Mouse (Mus musculus) midbrain, embryonic 13.5 days (tissue): ENCODE results near the gene Gm12845. TPM values are rescaled to one million over a fixed set of nuclear protein-coding genes. Genes with fewer than 3 reads are reported as not detected.
"Not testable (repeated sequence)": the region's sequence is repeated elsewhere in the genome, so short reads cannot be mapped to it uniquely, and the experiment has no call there.

Source experiments
- ATAC-seq: fragments of 200-750 bp; cut with Nextera tagmentation; 2 replicates; pipeline ENCODE4 v1.8.0; 2017; ENCODE audit warnings: mild to moderate bottlenecking, moderate TSS enrichment, moderate library complexity
- H3K27ac ChIP-seq: fragments of 300-500 bp; sonication (generic); 2 replicates; pipeline ENCODE4 v1.5.1; 2015; ENCODE audit warnings: inconsistent platforms, mild to moderate bottlenecking, moderate library complexity
- H3K27me3 ChIP-seq: fragments of 300-500 bp; sonication (generic); 2 replicates; pipeline ENCODE4 v1.6.1; 2015; ENCODE audit warnings: mild to moderate bottlenecking, inconsistent platforms
- H3K36me3 ChIP-seq: fragments of 300-500 bp; sonication (generic); 2 replicates; pipeline ENCODE4 v1.6.1; 2015; ENCODE audit warnings: mild to moderate bottlenecking, inconsistent platforms
- H3K4me1 ChIP-seq: fragments of 300-500 bp; sonication (generic); replicated peaks from 2 replicates; pipeline ENCODE4 v1.6.1; 2015; ENCODE audit warnings: inconsistent platforms
- H3K4me2 ChIP-seq: fragments of 300-500 bp; sonication (generic); replicated peaks from 2 replicates; pipeline ENCODE4 v1.6.1; 2015; ENCODE audit warnings: moderate library complexity, mild to moderate bottlenecking, inconsistent platforms
- H3K4me3 ChIP-seq: fragments of 300-500 bp; sonication (generic); replicated peaks from 2 replicates; pipeline ENCODE4 v1.5.1; 2015; ENCODE audit warnings: mild to moderate bottlenecking, inconsistent platforms
- H3K9ac ChIP-seq: fragments of 300-500 bp; sonication (generic); replicated peaks from 2 replicates; pipeline ENCODE4 v1.6.1; 2015; ENCODE audit warnings: mild to moderate bottlenecking, inconsistent platforms
- H3K9me3 ChIP-seq: fragments of 300-500 bp; sonication (generic); 2 replicates; pipeline ENCODE4 v1.6.1; 2016; ENCODE audit warnings: mild to moderate bottlenecking, inconsistent platforms
- WGBS: fragments of 180-500 bp; shearing (Covaris S2); methylation state at CpG from one replicate; pipeline ENCODE4 v1.1.7; 2015; 5-methylcytosine and 5-hydroxymethylcytosine counted together
- polyA plus RNA-seq: library from polyadenylated mRNA; unstranded; fragments of >200 nt; fragmentation: Nextera tagmentation; extraction: Ambion mirVana; gene quantifications from 2 replicates; pipeline ENCODE4 v1.2.1, GENCODE M21; 2015

Gm12845 gene
- polyA plus RNA-seq, 1 experiment from 2014 or later = not detected

DNA sequence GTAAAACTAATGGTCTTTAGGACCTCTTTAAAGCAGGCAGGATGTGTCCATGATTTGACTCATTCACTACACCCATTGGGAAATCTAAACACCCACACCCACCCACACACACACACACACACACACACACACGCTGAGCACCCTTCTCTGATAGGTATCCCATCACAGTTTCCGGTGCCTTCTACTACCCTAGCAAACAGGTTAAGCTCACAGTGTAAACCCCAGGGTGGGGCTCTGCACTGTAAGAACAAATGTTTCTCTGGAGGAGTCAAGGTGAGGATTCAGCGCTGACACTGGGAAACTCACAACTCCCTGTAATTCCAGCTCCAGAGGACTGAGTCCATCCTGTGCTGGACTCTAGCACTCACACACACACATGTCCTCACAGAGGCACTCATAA is 7.7 kb downstream of the Gm12845 start:
- ATAC-seq = no peak
- Histone ChIP-seq H3K4me1 (no peaks in the 10 kb centered on the region), H3K27me3 (no peaks in the 10 kb centered on the region), H3K9me3 (no peaks in the 10 kb centered on the region), H3K4me3 (no peak overlapping the region), H3K27ac (no peak overlapping the region), H3K36me3 (no peaks in the 10 kb centered on the region), H3K4me2 (no peak overlapping the region), H3K9ac (no peak overlapping the region)
- 86% methylated on average over 3 of the region's 3 CpGs for WGBS

DNA sequence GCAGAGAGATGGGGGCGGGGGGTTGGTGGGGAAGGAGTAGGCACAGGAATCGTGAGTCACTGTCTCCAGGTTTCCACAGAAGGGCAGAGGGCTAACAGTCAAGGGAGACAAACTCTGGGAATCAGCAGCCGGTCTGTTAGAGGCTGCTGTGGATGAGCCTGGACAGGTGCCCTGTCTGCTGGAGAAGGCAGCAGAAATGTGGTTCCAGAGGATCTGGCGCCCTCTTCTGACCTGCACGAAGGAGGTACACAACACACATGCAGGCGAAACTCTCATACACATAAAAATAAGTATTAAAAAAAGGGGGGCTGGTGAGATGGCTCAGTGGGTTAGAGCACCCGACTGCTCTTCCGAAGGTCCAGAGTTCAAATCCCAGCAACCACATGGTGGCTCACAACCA is 13.3 kb downstream of the Gm12845 start:
- Histone ChIP-seq H3K4me2 (no peak overlapping the region), H3K27me3 (no peaks in the 10 kb centered on the region), H3K4me3 (no peak overlapping the region), H3K4me1 (no peaks in the 10 kb centered on the region), H3K36me3 (no peaks in the 10 kb centered on the region), H3K9ac (no peak overlapping the region), H3K27ac (no peak overlapping the region), H3K9me3 (no peaks in the 10 kb centered on the region)
- no peak for ATAC-seq
- 49% methylated on average over 8 of the region's 8 CpGs for WGBS

DNA sequence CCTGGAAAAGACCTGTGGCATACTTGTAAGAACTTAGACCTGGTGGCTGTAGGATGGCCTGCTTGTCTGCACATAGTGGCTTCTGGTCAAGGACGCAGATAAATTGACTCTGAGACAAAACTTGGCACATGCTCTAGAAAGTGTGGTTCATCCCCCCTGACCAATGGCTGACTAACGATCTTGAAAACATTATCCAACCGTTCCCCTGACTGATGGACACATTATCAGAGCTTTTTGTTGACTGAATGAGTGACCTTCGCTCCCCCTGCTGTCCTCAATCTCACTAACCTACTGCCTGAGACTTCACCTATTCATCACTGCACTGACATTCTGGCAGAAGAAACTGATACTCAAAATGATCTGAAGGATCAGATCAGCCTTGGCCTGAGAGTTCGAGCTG is 28.3 kb downstream of the Gm12845 start:
- H3K27me3 ChIP-seq, H3K9me3 ChIP-seq, ATAC-seq, H3K9ac ChIP-seq, H3K27ac ChIP-seq, H3K4me1 ChIP-seq, H3K4me2 ChIP-seq, H3K4me3 ChIP-seq, H3K36me3 ChIP-seq: not testable (repeated sequence)
- 84% methylated on average over 5 of the region's 5 CpGs for WGBS

- Histone ChIP-seq H3K9me3 (no peaks in the 10 kb centered on the region), H3K4me2 (no peak overlapping the region), H3K4me3 (no peak overlapping the region), H3K9ac (no peak overlapping the region), H3K27ac (no peak overlapping the region), H3K4me1 (no peaks in the 10 kb centered on the region), H3K36me3 (no peaks in the 10 kb centered on the region), H3K27me3 (no peaks in the 10 kb centered on the region)
- 98% methylated on average over 5 of the region's 5 CpGs for WGBS
- ATAC-seq = no peak
These were observed 35.9 kb downstream of the Gm12845 start for GRCm38 (mm10) chr4:117760151-117760550.

- H3K4me3 ChIP-seq = no peak within 1 kb of the TSS
- H3K27me3 ChIP-seq = no peaks in the 10 kb centered on the region
- H3K4me2 ChIP-seq = no peak within 1 kb of the TSS
- ATAC-seq = no peak
- H3K9ac ChIP-seq = no peak within 1 kb of the TSS
- 71% methylated on average over 12 of the region's 12 CpGs for WGBS
- H3K36me3 ChIP-seq = no peaks in the 10 kb centered on the region
- no peaks in the 10 kb centered on the region for H3K9me3 ChIP-seq
- no peaks in the 10 kb centered on the region for H3K4me1 ChIP-seq
- no peak within 1 kb of the TSS for H3K27ac ChIP-seq
These were observed 41.2 kb downstream of the Gm12845 start, which contains the start of gene Klf17 for GRCm38 (mm10) chr4:117765416-117765815. Klf17 (minus strand) TSS chr4:117765648.

DNA sequence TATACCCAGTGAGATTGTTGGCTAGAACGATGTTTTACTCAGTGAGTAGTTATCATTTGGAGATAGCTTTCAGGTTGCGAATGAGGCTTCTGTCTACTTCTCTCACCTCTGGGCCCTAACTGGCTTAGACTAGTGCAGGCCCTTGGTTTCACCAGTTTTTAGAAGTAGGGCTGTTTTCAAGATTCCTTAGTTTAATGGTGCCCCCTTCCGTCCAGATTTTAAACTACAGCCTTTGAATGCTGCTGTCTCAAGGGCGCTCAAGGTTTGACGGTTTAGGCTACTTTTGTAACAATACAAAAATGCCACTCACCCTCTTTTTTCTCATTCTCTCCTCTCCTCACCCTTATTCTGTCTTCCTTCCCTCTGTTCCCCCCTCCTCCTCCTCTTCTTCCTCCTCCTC is 46.7 kb downstream of the Gm12845 start:
- 20% methylated on average over 5 of the region's 5 CpGs for WGBS
- no peaks in the 10 kb centered on the region for H3K4me1 ChIP-seq
- ATAC-seq = no peak
- no peaks in the 10 kb centered on the region for H3K9me3 ChIP-seq
- H3K27ac ChIP-seq = no peak overlapping the region
- H3K36me3 ChIP-seq = no peaks in the 10 kb centered on the region
- H3K4me2 ChIP-seq = no peak overlapping the region
- H3K9ac ChIP-seq = no peak overlapping the region
- H3K4me3 ChIP-seq = no peak overlapping the region
- H3K27me3 ChIP-seq = no peaks in the 10 kb centered on the region

DNA sequence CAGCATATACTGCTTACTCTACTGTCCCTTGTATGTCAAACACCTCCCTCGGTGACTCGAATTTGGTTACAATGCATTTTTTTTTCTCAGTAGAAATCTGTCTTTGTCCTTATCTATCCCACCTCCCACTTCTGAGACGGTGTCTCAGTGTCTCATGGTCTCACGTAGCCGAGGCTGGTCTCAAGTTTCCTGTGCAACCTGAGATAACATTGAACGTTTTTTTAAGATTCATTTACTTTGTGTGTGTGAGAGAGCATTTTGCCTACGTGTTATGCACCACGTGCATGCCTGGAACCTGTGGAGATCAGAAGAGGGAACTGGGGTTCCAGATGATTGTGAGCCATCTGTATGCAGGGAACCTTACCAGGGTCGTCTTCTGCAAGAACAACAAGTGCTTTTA is 48.7 kb downstream of the Gm12845 start:
- Histone ChIP-seq H3K27ac (no peak overlapping the region), H3K9me3 (no peaks in the 10 kb centered on the region), H3K4me2 (no peak overlapping the region), H3K4me1 (no peaks in the 10 kb centered on the region), H3K27me3 (no peaks in the 10 kb centered on the region), H3K4me3 (no peak overlapping the region), H3K36me3 (no peaks in the 10 kb centered on the region), H3K9ac (no peak overlapping the region)
- no peak for ATAC-seq
- 77% methylated on average over 9 of the region's 9 CpGs for WGBS

Other genes starting within 250 kb of the Gm12845 start
- gene Rnf220, start 227.4 kb upstream of the Gm12845 start, polyA plus RNA-seq = 124 and 134 TPM in 2 replicates
- gene Eri3, start 174.0 kb upstream of the Gm12845 start, polyA plus RNA-seq = 190 and 195 TPM in 2 replicates
- 77.8 and 78.2 TPM in 2 replicates for gene Dmap1, start 42.1 kb upstream of the Gm12845 start, polyA plus RNA-seq
- gene Klf17, start 41.2 kb downstream of the Gm12845 start, polyA plus RNA-seq = not detected in 2 replicates
- 14.9 and 16.1 TPM in 2 replicates for gene Slc6a9, start 110.1 kb downstream of the Gm12845 start, polyA plus RNA-seq
- 3.0 and 3.4 TPM in 2 replicates for gene Ccdc24, start 148.1 kb downstream of the Gm12845 start, polyA plus RNA-seq
- 42.7 and 42.8 TPM in 2 replicates for gene B4galt2, start 159.1 kb downstream of the Gm12845 start, polyA plus RNA-seq
- gene Atp6v0b, start 162.9 kb downstream of the Gm12845 start, polyA plus RNA-seq = 458 and 469 TPM in 2 replicates
- 26.0 and 26.1 TPM in 2 replicates for gene Dph2, start 167.6 kb downstream of the Gm12845 start, polyA plus RNA-seq
- gene Ipo13, start 190.6 kb downstream of the Gm12845 start, polyA plus RNA-seq = 66.2 and 72.9 TPM in 2 replicates
- 0.30 TPM in 2 replicates for gene Artn, start 205.4 kb downstream of the Gm12845 start, polyA plus RNA-seq